Mouse (Mus musculus): Measurements from ENCODE around the gene Aurkb. TPM values are rescaled to one million over a fixed set of nuclear protein-coding genes. Genes with fewer than 3 reads are reported as not detected.
"Not testable (repeated sequence)": the region's sequence is repeated elsewhere in the genome, so short reads cannot be mapped to it uniquely, and the experiment has no call there.

Aurkb gene
- 116 and 123 TPM in 2 replicates for polyA plus RNA-seq (2015; fragmentation: Nextera tagmentation; extraction: Ambion mirVana)

DNA sequence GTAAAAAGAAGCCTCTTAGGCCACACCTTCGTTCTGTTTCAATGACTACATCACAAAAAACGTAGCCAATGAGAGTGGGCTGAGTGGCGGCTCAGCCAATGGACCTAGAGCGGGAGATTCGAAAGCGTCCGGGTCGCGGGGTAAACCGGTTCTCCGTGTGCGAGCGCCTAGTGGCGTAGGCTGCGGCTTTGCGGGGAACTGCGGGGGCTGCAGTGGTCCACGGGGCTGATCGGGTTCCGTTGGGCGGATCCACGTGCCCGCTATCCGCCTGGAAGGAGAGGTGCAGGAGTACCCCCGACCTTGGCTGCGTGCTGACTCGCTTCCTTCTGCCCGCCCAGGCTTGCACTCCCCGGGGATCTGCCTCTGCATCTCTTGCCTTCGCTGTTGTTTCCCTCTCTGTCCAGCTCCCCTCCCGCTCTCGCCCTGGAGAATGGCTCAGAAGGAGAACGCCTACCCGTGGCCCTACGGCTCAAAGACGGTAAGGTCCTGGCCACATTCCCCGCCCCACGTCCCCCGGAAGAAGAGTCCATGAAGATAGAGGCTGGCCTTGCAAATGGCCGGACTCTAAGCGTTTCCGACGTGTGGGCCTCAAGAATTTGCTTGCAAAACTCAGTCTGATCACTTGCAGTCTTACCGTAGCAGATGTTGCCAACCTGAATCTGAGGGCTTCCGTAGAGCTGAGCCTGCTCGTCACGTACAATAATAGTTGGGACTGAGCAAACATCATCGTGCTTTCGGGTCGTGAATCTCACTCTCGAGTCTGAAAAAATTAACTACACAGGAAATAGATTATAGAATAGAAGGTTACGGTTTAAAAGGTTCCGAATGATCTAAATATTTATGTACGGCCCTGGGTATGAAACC, at the start of gene Aurkb:
TSS of gene Aurkb (plus strand) at position 117 of the 864 bp plus-strand sequence.
- peak within 1 kb of the TSS; percentile 90 for H3K4me3 ChIP-seq (replicated peaks)
- H3K27me3 ChIP-seq = no peaks in the 10 kb centered on the region
- H3K4me1 ChIP-seq (replicated peaks) = peaks cover 58% of the 10 kb centered on the region
- DNase-seq (peak; percentile 84), ATAC-seq (ENCODE audit: low read depth) (peak; percentile 85)
- H3K36me3 ChIP-seq = peaks cover 36% of the 10 kb centered on the region
- peak within 1 kb of the TSS; percentile 95 for H3K27ac ChIP-seq
- peak within 1 kb of the TSS; percentile 96 for H3K9ac ChIP-seq
- H3K4me2 ChIP-seq = peak within 1 kb of the TSS; percentile 80
- no peaks in the 10 kb centered on the region for H3K9me3 ChIP-seq (replicated peaks)
- WGBS (ENCODE audit: insufficient replicate concordance) = under 1% methylated on average over 54 of the region's 54 CpGs

DNA sequence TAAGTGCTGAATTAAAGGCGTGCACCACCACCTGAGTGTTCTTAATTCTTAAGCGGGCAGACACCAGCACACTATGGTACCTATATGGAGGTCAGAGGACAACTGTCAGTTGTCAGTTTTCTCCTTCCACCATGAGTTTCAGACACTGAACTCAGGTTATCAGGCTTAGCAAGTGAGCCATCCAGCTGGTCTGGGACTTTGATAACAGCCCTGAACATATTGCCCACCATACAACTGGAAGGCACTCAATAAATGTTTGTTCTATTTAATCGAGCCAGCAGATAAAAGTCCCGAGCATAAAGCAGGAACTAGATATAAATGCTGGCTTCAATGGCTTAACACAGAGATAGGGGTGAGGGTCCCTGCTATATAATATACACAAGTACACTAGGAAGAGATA, 48.4 kb upstream of the Aurkb start:
- 65% methylated on average over 4 of the region's 4 CpGs for WGBS (ENCODE audit: insufficient replicate concordance)
- Histone ChIP-seq H3K9me3 (replicated peaks) (no peaks in the 10 kb centered on the region), H3K27me3 (no peaks in the 10 kb centered on the region), H3K4me2 (no peak overlapping the region), H3K27ac (no peak overlapping the region), H3K4me3 (replicated peaks) (no peak overlapping the region), H3K36me3 (peaks cover 96% of the 10 kb centered on the region), H3K4me1 (replicated peaks) (no peaks in the 10 kb centered on the region; the same call in 1 of the 2 replicates), H3K9ac (no peak overlapping the region)
- DNase-seq (no peak), ATAC-seq (ENCODE audit: low read depth) (no peak)

DNA sequence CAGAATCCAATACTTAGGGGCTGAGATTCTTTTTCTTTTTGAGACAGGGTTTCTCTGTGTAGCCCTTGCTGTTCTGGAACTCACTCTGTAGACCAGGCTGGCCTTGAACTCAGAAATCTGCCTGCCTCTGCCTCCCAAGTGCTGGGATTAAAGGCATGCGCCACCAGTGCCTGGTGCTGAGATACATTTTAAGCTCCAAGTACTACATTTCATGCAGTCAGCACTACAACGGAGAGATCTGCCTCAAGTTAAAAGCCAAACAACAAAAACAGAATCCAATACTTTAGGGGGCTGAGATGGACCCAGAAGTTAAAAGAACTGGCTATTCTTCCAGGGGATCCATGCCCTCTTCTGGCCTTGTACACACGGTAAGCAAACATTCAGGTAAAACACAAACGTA, 42.7 kb upstream of the Aurkb start:
- WGBS (ENCODE audit: insufficient replicate concordance) = 85% methylated on average over 4 of the region's 4 CpGs
- not testable (repeated sequence) for H3K27me3 ChIP-seq; H3K27ac ChIP-seq; H3K4me3 ChIP-seq (replicated peaks); H3K9ac ChIP-seq; H3K9me3 ChIP-seq (replicated peaks); ATAC-seq (ENCODE audit: low read depth); H3K4me2 ChIP-seq; DNase-seq
- Histone ChIP-seq H3K36me3 (peaks cover 58% of the 10 kb centered on the region), H3K4me1 (replicated peaks) (peaks cover 39% of the 10 kb centered on the region)

DNA sequence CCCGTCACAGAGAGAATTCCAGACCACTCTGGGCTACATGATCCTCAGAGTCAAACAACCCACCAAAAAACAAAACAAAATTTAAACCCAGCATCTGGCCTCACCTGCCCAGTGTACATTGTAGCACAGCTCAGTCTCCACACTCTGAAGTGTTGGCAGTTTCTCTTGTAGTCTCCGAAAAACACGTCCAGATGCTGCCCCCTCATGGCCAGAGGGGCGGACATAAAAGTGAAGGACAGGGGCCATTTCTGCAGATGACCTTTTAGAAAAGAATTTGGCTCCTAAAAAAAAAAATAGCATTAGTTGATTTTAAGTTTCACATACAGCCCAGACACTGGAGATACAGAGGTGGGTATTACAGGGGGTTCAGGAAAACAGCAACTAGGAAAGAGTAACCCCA, 41.9 kb upstream of the Aurkb start:
- DNase-seq (no peak), ATAC-seq (ENCODE audit: low read depth) (no peak)
- H3K36me3 ChIP-seq = peaks cover 50% of the 10 kb centered on the region
- H3K27me3 ChIP-seq = no peaks in the 10 kb centered on the region
- peaks cover 41% of the 10 kb centered on the region for H3K4me1 ChIP-seq (replicated peaks)
- H3K4me2 ChIP-seq = no peak overlapping the region
- H3K4me3 ChIP-seq (replicated peaks) = no peak overlapping the region
- no peaks in the 10 kb centered on the region for H3K9me3 ChIP-seq (replicated peaks)
- H3K27ac ChIP-seq = no peak overlapping the region
- 61% methylated on average over 4 of the region's 4 CpGs for WGBS (ENCODE audit: insufficient replicate concordance)
- no peak overlapping the region for H3K9ac ChIP-seq

DNA sequence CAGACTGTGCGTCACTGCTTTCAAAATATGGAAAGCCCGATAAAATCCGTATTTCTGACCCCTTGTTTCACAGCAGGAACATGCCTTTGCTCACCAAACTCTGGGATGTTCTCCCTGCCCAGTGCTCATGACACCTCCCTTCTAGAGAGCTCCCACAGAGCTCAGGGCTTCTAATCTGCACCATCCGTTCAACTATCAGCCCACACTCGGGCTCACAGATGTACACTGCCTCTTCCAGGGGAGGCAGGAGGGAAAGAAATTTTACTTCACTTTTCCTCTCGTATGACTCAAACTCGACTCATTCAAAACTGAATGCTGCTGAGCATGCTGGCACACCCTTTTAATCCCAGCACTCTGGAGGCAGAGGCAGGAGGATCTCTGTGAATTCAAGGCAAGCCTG, 40.3 kb upstream of the Aurkb start:
- Histone ChIP-seq H3K9ac (peak overlapping the region; percentile 45; the same call in 1 of the 2 replicates), H3K4me1 (replicated peaks) (peaks cover 43% of the 10 kb centered on the region), H3K36me3 (peaks cover 35% of the 10 kb centered on the region), H3K4me3 (replicated peaks) (no peak overlapping the region), H3K4me2 (peak overlapping the region; percentile 43), H3K27me3 (no peaks in the 10 kb centered on the region), H3K9me3 (replicated peaks) (no peaks in the 10 kb centered on the region), H3K27ac (peak overlapping the region; percentile 70)
- WGBS (ENCODE audit: insufficient replicate concordance) = 43% methylated on average over 7 of the region's 7 CpGs
- ATAC-seq (ENCODE audit: low read depth) (peak; percentile 79), DNase-seq (peak; percentile 43)

DNA sequence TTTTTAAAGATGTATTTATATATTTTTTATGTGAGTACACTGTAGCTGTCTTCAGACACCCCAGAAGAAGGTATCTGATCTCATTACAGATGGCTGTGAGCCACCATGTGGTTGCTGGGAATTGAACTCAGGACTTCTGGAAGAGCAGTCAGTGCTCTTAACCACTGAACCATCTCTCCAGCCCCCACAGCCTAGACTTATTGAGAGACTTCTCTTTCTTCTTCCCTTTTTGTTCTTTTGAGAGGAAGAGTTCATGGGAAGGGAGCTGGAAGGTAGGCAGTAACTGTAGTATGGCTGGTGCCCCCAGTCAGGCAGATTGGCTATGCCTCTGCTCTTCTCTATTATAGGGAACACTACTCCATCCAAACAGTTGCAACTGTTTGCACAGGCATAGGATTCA, 38.9 kb upstream of the Aurkb start:
- not testable (repeated sequence) for H3K27me3 ChIP-seq; DNase-seq; ATAC-seq (ENCODE audit: low read depth); H3K27ac ChIP-seq; H3K9me3 ChIP-seq (replicated peaks)
- Histone ChIP-seq H3K4me1 (replicated peaks) (peaks cover 55% of the 10 kb centered on the region), H3K4me2 (peak overlapping the region; percentile 86), H3K9ac (peak overlapping the region; percentile 47; the same call in 1 of the 2 replicates), H3K36me3 (peaks cover 21% of the 10 kb centered on the region), H3K4me3 (replicated peaks) (peak overlapping the region; percentile 86)

DNA sequence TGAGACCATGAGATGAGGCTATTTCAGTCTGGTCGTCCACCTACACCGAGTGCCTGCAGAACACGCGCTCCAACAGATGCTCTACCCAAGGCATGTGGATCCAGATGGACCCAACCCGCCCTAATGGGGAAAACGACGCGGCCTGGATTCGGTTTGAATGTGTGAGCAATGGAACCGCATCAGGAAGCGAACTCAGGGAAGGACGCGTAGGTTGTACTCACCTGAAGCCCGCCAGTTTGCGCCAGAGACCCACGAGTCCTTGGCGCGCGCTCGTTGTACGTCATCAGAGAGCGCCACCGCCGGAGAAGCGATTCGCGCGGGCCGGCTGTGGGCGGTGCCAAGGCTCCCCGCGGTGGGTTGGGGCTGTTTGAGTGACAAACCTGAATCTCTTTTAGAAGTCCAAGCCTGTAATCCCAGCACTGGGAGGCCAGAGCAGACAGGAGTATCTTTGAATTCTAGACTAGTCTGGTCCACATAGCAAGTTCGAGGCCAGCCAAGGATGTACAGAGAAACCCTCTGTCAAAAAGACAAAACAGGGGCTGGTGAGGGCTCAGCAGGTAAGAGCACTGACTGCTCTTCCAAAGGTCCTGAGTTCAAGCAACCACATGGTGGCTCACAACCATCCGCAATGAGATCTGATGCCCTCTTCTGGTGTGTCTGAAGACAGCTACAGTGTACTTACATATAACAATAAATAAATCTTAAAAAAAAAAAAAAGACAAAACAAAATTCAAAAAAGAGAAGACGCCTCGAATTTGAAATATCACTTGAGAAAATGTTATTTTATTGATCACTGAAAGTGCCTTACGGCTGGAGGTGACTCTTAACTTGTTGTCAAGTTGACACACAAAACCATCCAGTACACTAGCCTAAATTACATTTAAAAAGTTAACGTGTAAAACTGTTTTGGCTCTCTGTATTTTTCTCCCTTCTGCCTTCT, 37.0 kb upstream of the Aurkb start, which contains the start of gene Pfas:
TSS of gene Pfas (minus strand) at position 279 of the 940 bp plus-strand sequence.
- 8% methylated on average over 38 of the region's 38 CpGs for WGBS (ENCODE audit: insufficient replicate concordance)
- peaks cover 3% of the 10 kb centered on the region; the same call in 1 of the 2 replicates for H3K36me3 ChIP-seq

DNA sequence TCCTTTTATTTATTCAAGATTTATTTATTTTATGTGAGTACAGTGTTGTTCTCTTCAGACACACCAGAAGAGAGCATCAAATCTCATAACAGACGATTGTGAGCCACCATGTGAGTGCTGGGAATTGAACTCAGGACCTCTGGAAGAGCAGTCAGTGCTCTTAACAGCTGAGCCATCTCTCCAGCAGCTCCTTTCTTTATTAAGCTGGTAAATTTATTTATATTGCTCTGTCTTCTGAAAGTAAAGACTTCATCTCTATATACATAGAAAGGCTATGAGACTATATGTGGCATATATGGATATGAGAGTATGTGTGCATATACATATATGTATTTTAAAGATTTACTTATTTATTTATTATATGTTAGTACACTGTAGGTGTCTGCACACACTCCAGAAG, 35.9 kb upstream of the Aurkb start:
- WGBS (ENCODE audit: insufficient replicate concordance) = 77% methylated on average over 1 of the region's 1 CpGs
- no peaks in the 10 kb centered on the region for H3K9me3 ChIP-seq (replicated peaks)

More for the DNA sequence above, 37.0 kb upstream of the Aurkb start, which contains the start of gene Pfas:
- DNase-seq (peak; percentile 91), ATAC-seq (ENCODE audit: low read depth) (peak; percentile 77)
- Histone ChIP-seq H3K27me3 (no peaks in the 10 kb centered on the region), H3K9me3 (replicated peaks) (no peaks in the 10 kb centered on the region), H3K4me3 (replicated peaks) (peak within 1 kb of the TSS; percentile 86), H3K4me2 (peak within 1 kb of the TSS; percentile 86), H3K4me1 (replicated peaks) (peaks cover 62% of the 10 kb centered on the region), H3K27ac (peak within 1 kb of the TSS; percentile 89), H3K9ac (peak within 1 kb of the TSS; percentile 85)

DNA sequence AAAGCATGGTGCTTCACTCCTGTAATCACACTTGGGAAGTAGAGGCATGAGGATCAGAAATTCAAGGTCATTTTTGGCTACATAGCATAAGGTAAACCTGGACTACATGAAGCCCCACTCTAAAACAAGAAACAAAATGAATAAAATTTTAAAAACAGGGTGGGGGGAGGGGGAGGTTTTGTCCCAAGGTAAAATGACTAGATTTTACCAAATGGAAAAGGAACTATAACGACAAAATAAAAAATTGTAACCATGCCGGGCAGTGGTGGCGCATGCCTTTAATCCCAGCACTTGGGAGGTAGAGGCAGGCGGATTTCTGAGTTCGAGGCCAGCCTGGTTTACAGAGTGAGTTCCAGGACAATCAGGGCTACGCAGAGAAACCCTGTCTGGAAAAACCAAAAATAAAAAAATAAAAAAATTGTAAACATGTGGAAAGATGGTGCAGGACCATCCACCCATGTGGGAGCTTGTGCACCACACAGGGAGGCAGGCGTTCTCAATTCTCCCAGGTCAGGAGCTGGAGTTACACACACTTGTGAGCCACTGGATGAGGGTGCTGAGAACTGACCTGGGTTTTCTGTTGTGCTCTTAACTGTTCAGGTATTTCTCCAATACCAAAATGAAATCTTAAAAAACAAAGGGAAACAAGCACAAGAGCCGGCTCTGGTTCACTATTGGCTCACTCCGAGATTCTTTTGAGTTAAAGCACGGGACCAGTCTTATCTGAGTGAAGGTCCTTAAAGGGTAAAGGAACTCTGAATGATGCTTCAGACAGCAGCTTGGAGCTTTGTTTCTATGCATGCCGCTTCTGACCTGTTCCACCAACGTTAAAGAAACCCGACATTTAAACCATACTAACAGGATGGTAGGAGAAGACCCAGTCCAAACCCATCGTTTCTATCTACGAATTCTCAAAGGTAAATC, 34.8 kb upstream of the Aurkb start:
- Histone ChIP-seq H3K9ac (peak overlapping the region; percentile 84), H3K4me1 (replicated peaks) (peaks cover 66% of the 10 kb centered on the region), H3K4me2 (peak overlapping the region; percentile 84), H3K9me3 (replicated peaks) (no peaks in the 10 kb centered on the region), H3K27me3 (no peaks in the 10 kb centered on the region), H3K4me3 (replicated peaks) (peak overlapping the region; percentile 70), H3K36me3 (no peaks in the 10 kb centered on the region), H3K27ac (peak overlapping the region; percentile 99)
- WGBS (ENCODE audit: insufficient replicate concordance) = 79% methylated on average over 15 of the region's 15 CpGs
- DNase-seq (no peak), ATAC-seq (ENCODE audit: low read depth) (no peak)

More for the DNA sequence above, 35.9 kb upstream of the Aurkb start:
- no peak overlapping the region; the same call in 1 of the 2 replicates for H3K27ac ChIP-seq
- H3K4me3 ChIP-seq (replicated peaks) = no peak overlapping the region
- peaks cover 67% of the 10 kb centered on the region for H3K4me1 ChIP-seq (replicated peaks)
- no peak for ATAC-seq (ENCODE audit: low read depth)
- H3K27me3 ChIP-seq = no peaks in the 10 kb centered on the region
- H3K4me2 ChIP-seq = no peak overlapping the region
- no peaks in the 10 kb centered on the region for H3K36me3 ChIP-seq
- DNase-seq = no peak
- H3K9ac ChIP-seq = no peak overlapping the region

DNA sequence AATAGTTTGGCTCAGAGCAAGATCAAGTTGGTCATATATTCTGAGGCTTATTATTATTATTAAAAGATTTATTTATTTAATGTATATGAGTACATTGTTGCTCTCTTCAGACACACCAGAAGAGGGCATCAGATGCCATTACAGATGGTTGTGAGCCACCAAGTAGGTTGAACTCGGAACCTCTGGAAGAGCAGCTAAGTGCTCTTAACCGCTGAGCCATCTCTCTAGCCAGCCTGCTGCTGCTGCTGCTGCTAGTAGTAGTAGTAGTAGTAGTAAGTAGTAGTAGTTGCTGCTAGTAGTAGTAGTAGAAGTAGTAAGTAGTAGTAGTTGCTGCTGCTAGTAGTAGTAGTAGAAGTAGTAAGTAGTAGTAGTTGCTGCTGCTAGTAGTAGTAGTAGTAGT, 34.0 kb upstream of the Aurkb start:
- Histone ChIP-seq H3K27ac (peak overlapping the region; percentile 99), H3K4me2 (peak overlapping the region; percentile 84), H3K4me3 (replicated peaks) (peak overlapping the region; percentile 70), H3K9ac (peak overlapping the region; percentile 84), H3K4me1 (replicated peaks) (peaks cover 58% of the 10 kb centered on the region)
- H3K9me3 ChIP-seq (replicated peaks); H3K27me3 ChIP-seq; H3K36me3 ChIP-seq; ATAC-seq (ENCODE audit: low read depth): not testable (repeated sequence)
- DNase-seq = peak; percentile 35
- 36% methylated on average over 2 of the region's 2 CpGs for WGBS (ENCODE audit: insufficient replicate concordance)

Measured in liver, embryonic 13.5 days (tissue).